Mouse (Mus musculus): ENCODE data around the gene Rufy2.
A peak's percentile ranks its signal among the peaks of the same experiment; 100 is the strongest.
"Not testable (repeated sequence)": the region's sequence is repeated elsewhere in the genome, so short reads cannot be mapped to it uniquely, and the experiment has no call there.

Gene Rufy2

GRCm38 (mm10) chr10:63052011-63052410 lies 72.0 kb downstream of the Rufy2 start:
- no peak for DNase-seq (ENCODE audit: low spot score in 2 of 2)

- DNase-seq (ENCODE audit: low spot score in 2 of 2), result peak; percentile 33 to 39
These were observed 73.0 kb downstream of the Rufy2 start for GRCm38 (mm10) chr10:63053007-63053406.

- not testable (repeated sequence) for DNase-seq (ENCODE audit: low spot score in 2 of 2)
These were observed 74.0 kb downstream of the Rufy2 start for GRCm38 (mm10) chr10:63054071-63054470.

DNA sequence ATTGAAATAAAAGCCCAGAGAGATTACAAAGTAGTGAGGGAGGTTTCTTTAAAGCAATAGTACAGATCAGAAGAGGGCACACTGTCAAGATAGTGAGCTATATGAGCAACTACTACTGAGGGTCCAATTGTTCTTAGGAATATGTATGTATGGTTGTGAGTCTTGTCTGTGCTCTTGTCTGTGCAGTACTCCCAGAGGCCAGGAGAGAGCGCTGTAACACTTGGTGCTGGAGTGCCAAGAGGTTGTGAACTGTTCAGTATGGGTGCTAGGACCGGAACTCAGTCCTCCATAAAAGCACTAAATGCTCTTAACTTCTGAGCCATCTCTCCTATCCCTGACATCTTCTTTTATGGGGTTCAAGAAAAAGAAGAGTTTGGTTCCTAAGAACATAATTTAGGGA lies 74.6 kb downstream of the Rufy2 start:
- DNase-seq (ENCODE audit: low spot score in 2 of 2), result no peak

DNA sequence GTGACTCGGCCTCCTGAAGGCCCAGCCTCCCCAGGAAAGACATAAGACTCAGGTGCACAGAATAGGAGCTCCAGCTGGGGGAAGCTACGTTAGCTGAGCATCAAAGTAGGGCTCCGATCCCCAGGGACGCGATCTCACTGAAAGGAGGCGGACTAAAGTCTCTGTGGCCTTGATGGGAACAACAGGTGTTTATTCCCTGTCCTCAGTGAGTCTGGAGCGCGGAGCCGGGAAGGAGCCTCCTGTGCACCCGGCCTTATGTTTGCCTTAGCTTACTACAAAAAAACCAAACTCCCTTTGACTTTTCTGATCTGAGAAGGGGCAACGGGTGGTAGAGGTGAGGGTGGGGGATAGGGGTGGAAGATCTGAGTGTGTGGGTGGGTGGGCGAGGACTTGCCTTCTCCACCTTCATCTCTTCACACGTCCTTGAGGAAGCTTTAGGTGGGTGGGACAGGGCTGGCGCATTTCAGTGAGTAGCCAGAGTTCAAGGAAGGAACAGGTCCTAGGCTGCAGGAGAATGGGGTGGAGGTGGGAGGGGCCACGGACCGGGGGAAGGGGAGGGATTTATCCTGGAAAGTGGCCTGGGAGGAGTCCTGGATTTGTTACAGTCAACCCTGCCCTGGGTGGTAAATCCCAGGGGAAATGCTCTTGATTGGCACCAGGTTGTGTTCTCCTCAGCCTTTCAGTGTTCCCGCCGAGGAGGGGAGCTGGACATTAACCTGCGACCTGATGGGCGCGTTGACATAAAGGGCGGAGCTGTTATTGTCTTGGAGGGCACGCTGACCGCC lies 77.1 kb downstream of the Rufy2 start:
- DNase-seq (ENCODE audit: low spot score in 2 of 2), result no peak

- DNase-seq (ENCODE audit: low spot score in 2 of 2), result no peak
These were observed 79.8 kb downstream of the Rufy2 start, which contains the start of gene Pbld1 for GRCm38 (mm10) chr10:63059862-63060261. Pbld1 (plus strand) TSS chr10:63060162.

GRCm38 (mm10) chr10:63060406-63060805 lies 80.4 kb downstream of the Rufy2 start:
- peak; percentile 57 to 66 for DNase-seq (ENCODE audit: low spot score in 2 of 2)

GRCm38 (mm10) chr10:63061266-63061665 lies 81.2 kb downstream of the Rufy2 start:
- no peak for DNase-seq (ENCODE audit: low spot score in 2 of 2)

DNA sequence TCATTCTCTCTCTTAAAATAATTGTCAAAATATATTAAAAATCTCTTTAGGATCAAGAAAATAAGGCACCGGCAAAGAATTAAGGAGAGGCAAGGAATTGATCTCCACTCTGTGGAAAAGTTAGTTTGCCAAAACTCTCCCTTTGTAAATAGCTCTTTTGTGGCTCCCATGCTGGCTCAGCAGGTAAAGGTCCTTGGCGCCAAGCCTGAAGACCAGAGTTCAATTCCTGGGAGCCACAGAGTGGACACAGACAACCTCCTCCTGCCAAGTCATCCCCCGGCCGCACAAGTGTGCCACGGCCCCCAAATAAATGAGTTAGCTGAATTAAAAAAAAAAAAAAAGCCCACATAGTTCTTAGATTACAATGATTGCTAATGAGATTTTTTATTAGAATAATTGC lies 82.7 kb downstream of the Rufy2 start:
- no peak for DNase-seq (ENCODE audit: low spot score in 2 of 2)

DNA sequence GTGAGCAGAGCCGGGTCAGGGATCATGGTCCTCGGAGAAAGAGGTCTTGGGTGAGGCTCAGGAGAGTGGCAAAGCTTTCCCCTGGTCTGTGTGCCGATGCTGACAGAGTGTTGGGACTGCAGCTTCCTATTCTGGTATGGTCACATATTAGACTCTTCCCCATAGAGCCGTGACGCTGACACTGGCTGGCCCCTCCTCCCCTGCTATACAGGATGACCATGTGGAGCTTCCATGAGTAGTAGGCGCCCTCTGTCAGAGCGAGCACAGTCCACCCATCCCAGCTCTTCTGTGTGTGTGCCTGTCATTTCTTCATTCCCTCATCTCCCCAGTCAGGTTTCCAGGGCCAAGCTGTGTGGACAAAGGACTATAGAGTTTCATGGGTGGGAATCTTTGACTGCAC lies 83.3 kb downstream of the Rufy2 start:
- no peak for DNase-seq (ENCODE audit: low spot score in 2 of 2)

DNA sequence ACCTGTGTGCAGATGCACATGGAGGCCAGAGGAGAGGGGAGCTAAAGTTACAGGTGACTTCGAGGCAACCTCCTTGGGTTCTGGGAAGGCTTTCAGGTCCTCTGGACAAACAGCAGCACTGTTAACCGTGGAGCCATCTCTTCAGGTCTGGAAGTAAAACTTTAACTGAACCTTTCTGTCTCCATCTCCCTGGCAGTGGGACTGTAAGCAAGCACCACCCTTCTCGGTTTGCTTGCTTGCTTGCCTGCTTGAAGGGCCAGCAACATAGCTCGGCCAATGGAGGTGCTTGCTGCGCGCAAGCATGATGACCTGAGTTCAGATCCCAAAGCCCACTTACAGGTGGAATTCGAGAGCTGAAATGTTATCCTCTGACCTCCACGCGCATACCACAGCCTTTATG lies 84.5 kb downstream of the Rufy2 start:
- no peak for DNase-seq (ENCODE audit: low spot score in 2 of 2)

GRCm38 (mm10) chr10:63065561-63065960 lies 85.5 kb downstream of the Rufy2 start:
- no peak for DNase-seq (ENCODE audit: low spot score in 2 of 2)

- DNase-seq (ENCODE audit: low spot score in 2 of 2), result peak; percentile 61
These were observed 86.0 kb downstream of the Rufy2 start for GRCm38 (mm10) chr10:63065988-63066387.

Measured in urinary bladder, adult 18-20 months (tissue).